Mouse (Mus musculus): ENCODE results near the gene Aldh1a3. TPM values are rescaled to one million over a fixed set of nuclear protein-coding genes. Genes with fewer than 3 reads are reported as not detected.

Gene Aldh1a3
- 43.4 and 48.6 TPM in 2 replicates for polyA plus RNA-seq (2015; fragmentation: Nextera tagmentation; extraction: Ambion mirVana)

GRCm38 (mm10) chr7:66427437-66428161, at the start of gene Aldh1a3:
Gene Aldh1a3 (minus strand): TSS chr7:66427517.
- ATAC-seq (ENCODE audit: low FRiP score, low TSS enrichment), result peak; percentile 91

GRCm38 (mm10) chr7:66476289-66476688, 49.0 kb upstream of the Aldh1a3 start:
- Histone ChIP-seq H3K9ac (replicated peaks; ENCODE audit: low read length) (no peak overlapping the region), H3K4me3 (ENCODE audit: low read length) (no peak overlapping the region), H3K36me3 (ENCODE audit: insufficient read depth, low read length) (no peaks in the 10 kb centered on the region), H3K27me3 (ENCODE audit: insufficient read depth, low read length) (no peaks in the 10 kb centered on the region), H3K9me3 (ENCODE audit: low read length) (no peaks in the 10 kb centered on the region), H3K4me1 (ENCODE audit: insufficient read depth, low read length) (peaks cover 22% of the 10 kb centered on the region), H3K27ac (ENCODE audit: low read length) (no peak overlapping the region), H3K4me2 (replicated peaks; ENCODE audit: low read depth, low read length) (no peak overlapping the region)
- WGBS, result 34% methylated on average over 8 of the region's 8 CpGs
- ATAC-seq (ENCODE audit: low FRiP score, low TSS enrichment), result no peak

More at GRCm38 (mm10) chr7:66427437-66428161, at the start of gene Aldh1a3:
- H3K4me2 ChIP-seq (replicated peaks; ENCODE audit: low read depth, low read length), result peak within 1 kb of the TSS; percentile 86
- peak within 1 kb of the TSS; percentile 55 for H3K9ac ChIP-seq (replicated peaks; ENCODE audit: low read length)
- no peak within 1 kb of the TSS for H3K27ac ChIP-seq (ENCODE audit: low read length)
- H3K4me1 ChIP-seq (ENCODE audit: insufficient read depth, low read length), result peaks cover 7% of the 10 kb centered on the region; the same call in 1 of the 2 replicates
- no peaks in the 10 kb centered on the region for H3K9me3 ChIP-seq (ENCODE audit: low read length)
- WGBS, result under 1% methylated on average over 50 of the region's 56 CpGs
- peak within 1 kb of the TSS; percentile 58 for H3K4me3 ChIP-seq (ENCODE audit: low read length)
- no peaks in the 10 kb centered on the region for H3K36me3 ChIP-seq (ENCODE audit: insufficient read depth, low read length)
- peaks cover 46% of the 10 kb centered on the region for H3K27me3 ChIP-seq (ENCODE audit: insufficient read depth, low read length)

GRCm38 (mm10) chr7:66471641-66472216, 44.4 kb upstream of the Aldh1a3 start:
- 32% methylated on average over 12 of the region's 12 CpGs for whole genome bisulfite sequencing
- Histone ChIP-seq H3K9me3 (ENCODE audit: low read length) (no peaks in the 10 kb centered on the region), H3K36me3 (ENCODE audit: insufficient read depth, low read length) (no peaks in the 10 kb centered on the region), H3K27ac (ENCODE audit: low read length) (no peak overlapping the region; the same call in 1 of the 2 replicates), H3K4me2 (replicated peaks; ENCODE audit: low read depth, low read length) (no peak overlapping the region), H3K9ac (replicated peaks; ENCODE audit: low read length) (no peak overlapping the region), H3K27me3 (ENCODE audit: insufficient read depth, low read length) (no peaks in the 10 kb centered on the region), H3K4me3 (ENCODE audit: low read length) (no peak overlapping the region), H3K4me1 (ENCODE audit: insufficient read depth, low read length) (peaks cover 15% of the 10 kb centered on the region; the same call in 1 of the 2 replicates)
- peak; percentile 76 for ATAC-seq (ENCODE audit: low FRiP score, low TSS enrichment)

- no peaks in the 10 kb centered on the region for H3K9me3 ChIP-seq (ENCODE audit: low read length)
- H3K36me3 ChIP-seq (ENCODE audit: insufficient read depth, low read length), result no peaks in the 10 kb centered on the region
- no peak overlapping the region for H3K4me3 ChIP-seq (ENCODE audit: low read length)
- H3K4me1 ChIP-seq (ENCODE audit: insufficient read depth, low read length), result 0 out of 2 replicates have a peak, but pooled peaks cover 1% of the 10 kb centered on the region
- H3K27ac ChIP-seq (ENCODE audit: low read length), result no peak overlapping the region
- 88% methylated on average over 14 of the region's 14 CpGs for WGBS
- no peak overlapping the region for H3K9ac ChIP-seq (replicated peaks; ENCODE audit: low read length)
- ATAC-seq (ENCODE audit: low FRiP score, low TSS enrichment), result no peak
- no peaks in the 10 kb centered on the region for H3K27me3 ChIP-seq (ENCODE audit: insufficient read depth, low read length)
- H3K4me2 ChIP-seq (replicated peaks; ENCODE audit: low read depth, low read length), result no peak overlapping the region
Observed at GRCm38 (mm10) chr7:66466641-66467040, 39.3 kb upstream of the Aldh1a3 start.

GRCm38 (mm10) chr7:66465241-66465640, 37.9 kb upstream of the Aldh1a3 start:
- no peaks in the 10 kb centered on the region for H3K27me3 ChIP-seq (ENCODE audit: insufficient read depth, low read length)
- 81% methylated on average over 5 of the region's 5 CpGs for WGBS
- H3K9me3 ChIP-seq (ENCODE audit: low read length), result no peaks in the 10 kb centered on the region
- H3K36me3 ChIP-seq (ENCODE audit: insufficient read depth, low read length), result no peaks in the 10 kb centered on the region
- H3K4me3 ChIP-seq (ENCODE audit: low read length), result no peak overlapping the region
- H3K4me2 ChIP-seq (replicated peaks; ENCODE audit: low read depth, low read length), result no peak overlapping the region
- no peak overlapping the region for H3K27ac ChIP-seq (ENCODE audit: low read length)
- no peak for ATAC-seq (ENCODE audit: low FRiP score, low TSS enrichment)
- H3K9ac ChIP-seq (replicated peaks; ENCODE audit: low read length), result no peak overlapping the region
- no peaks in the 10 kb centered on the region for H3K4me1 ChIP-seq (ENCODE audit: insufficient read depth, low read length)

- Histone ChIP-seq H3K4me3 (ENCODE audit: low read length) (no peak overlapping the region), H3K9me3 (ENCODE audit: low read length) (no peaks in the 10 kb centered on the region), H3K4me2 (replicated peaks; ENCODE audit: low read depth, low read length) (no peak overlapping the region), H3K4me1 (ENCODE audit: insufficient read depth, low read length) (no peaks in the 10 kb centered on the region; the same call in 1 of the 2 replicates), H3K27me3 (ENCODE audit: insufficient read depth, low read length) (no peaks in the 10 kb centered on the region), H3K9ac (replicated peaks; ENCODE audit: low read length) (no peak overlapping the region), H3K36me3 (ENCODE audit: insufficient read depth, low read length) (no peaks in the 10 kb centered on the region), H3K27ac (ENCODE audit: low read length) (no peak overlapping the region)
- ATAC-seq (ENCODE audit: low FRiP score, low TSS enrichment), result no peak
- WGBS, result 94% methylated on average over 1 of the region's 1 CpGs
Observed at GRCm38 (mm10) chr7:66463081-66463480, 35.8 kb upstream of the Aldh1a3 start.

GRCm38 (mm10) chr7:66451622-66452295, 24.4 kb upstream of the Aldh1a3 start:
- H3K27ac ChIP-seq (ENCODE audit: low read length), result peak overlapping the region; percentile 43; the same call in 1 of the 2 replicates
- H3K4me2 ChIP-seq (replicated peaks; ENCODE audit: low read depth, low read length), result no peak overlapping the region
- H3K27me3 ChIP-seq (ENCODE audit: insufficient read depth, low read length), result no peaks in the 10 kb centered on the region
- H3K9me3 ChIP-seq (ENCODE audit: low read length), result no peaks in the 10 kb centered on the region
- H3K4me3 ChIP-seq (ENCODE audit: low read length), result no peak overlapping the region
- 30% methylated on average over 12 of the region's 12 CpGs for WGBS
- ATAC-seq (ENCODE audit: low FRiP score, low TSS enrichment), result peak; percentile 52; the same call in 1 of the 2 replicates
- H3K4me1 ChIP-seq (ENCODE audit: insufficient read depth, low read length), result peaks cover 27% of the 10 kb centered on the region
- H3K9ac ChIP-seq (replicated peaks; ENCODE audit: low read length), result no peak overlapping the region
- no peaks in the 10 kb centered on the region for H3K36me3 ChIP-seq (ENCODE audit: insufficient read depth, low read length)

- H3K4me2 ChIP-seq (replicated peaks; ENCODE audit: low read depth, low read length), result peak overlapping the region; percentile 54
- peaks cover 27% of the 10 kb centered on the region for H3K4me1 ChIP-seq (ENCODE audit: insufficient read depth, low read length)
- 6% methylated on average over 15 of the region's 16 CpGs for WGBS
- no peak overlapping the region for H3K9ac ChIP-seq (replicated peaks; ENCODE audit: low read length)
- peak overlapping the region; percentile 72 for H3K27ac ChIP-seq (ENCODE audit: low read length)
- H3K9me3 ChIP-seq (ENCODE audit: low read length), result no peaks in the 10 kb centered on the region
- peak; percentile 49; the same call in 1 of the 2 replicates for ATAC-seq (ENCODE audit: low FRiP score, low TSS enrichment)
- no peaks in the 10 kb centered on the region for H3K27me3 ChIP-seq (ENCODE audit: insufficient read depth, low read length)
- peak overlapping the region; percentile 33 for H3K4me3 ChIP-seq (ENCODE audit: low read length)
- H3K36me3 ChIP-seq (ENCODE audit: insufficient read depth, low read length), result no peaks in the 10 kb centered on the region
Observed at GRCm38 (mm10) chr7:66449971-66450752, 22.8 kb upstream of the Aldh1a3 start.

GRCm38 (mm10) chr7:66448786-66449540, 21.6 kb upstream of the Aldh1a3 start:
- Histone ChIP-seq H3K4me2 (replicated peaks; ENCODE audit: low read depth, low read length) (peak overlapping the region; percentile 26; the same call in 1 of the 2 replicates), H3K36me3 (ENCODE audit: insufficient read depth, low read length) (no peaks in the 10 kb centered on the region), H3K27ac (ENCODE audit: low read length) (0 out of 2 replicates have a peak overlapping the region, but pooled peaks have one; percentile 18), H3K9me3 (ENCODE audit: low read length) (no peaks in the 10 kb centered on the region), H3K27me3 (ENCODE audit: insufficient read depth, low read length) (no peaks in the 10 kb centered on the region), H3K9ac (replicated peaks; ENCODE audit: low read length) (no peak overlapping the region), H3K4me3 (ENCODE audit: low read length) (no peak overlapping the region), H3K4me1 (ENCODE audit: insufficient read depth, low read length) (peaks cover 27% of the 10 kb centered on the region)
- no peak for ATAC-seq (ENCODE audit: low FRiP score, low TSS enrichment)
- 54% methylated on average over 15 of the region's 15 CpGs for WGBS
